Mouse (Mus musculus) gastrocnemius, postnatal 36 days (tissue): Measurements from ENCODE around the gene Txlnb. TPM values are rescaled to one million over a fixed set of nuclear protein-coding genes. Genes with fewer than 3 reads are reported as not detected.

Experiments used
- total RNA-seq, 2 experiments: library from RNA; stranded (reverse); gene quantifications; 2 replicates each; pipeline ENCODE4 v1.2.3; 2021

Gene Txlnb
- total RNA-seq, 2 experiments from 2014 or later, result 258 to 310 TPM

Other genes starting within 250 kb of the Txlnb start
- gene Cited2, start 73.0 kb upstream of the Txlnb start, total RNA-seq, result 10 to 100 TPM; 45.9 to 51.3 TPM
- gene Heca, start 151.8 kb downstream of the Txlnb start, total RNA-seq, result 10 to 100 TPM; 13.8 to 14.6 TPM
- gene Abracl, start 227.1 kb downstream of the Txlnb start, total RNA-seq, result 1 to 10 TPM; 2.7 to 4.5 TPM